Mouse (Mus musculus) CH12F3 (cell line): Measurements from ENCODE around the gene Gm8113.
"Not testable (repeated sequence)": the region's sequence is repeated elsewhere in the genome, so short reads cannot be mapped to it uniquely, and the experiment has no call there.

ENCODE experiments used
- in situ Hi-C: fragments of 300-500 bp; cut with MboI; formaldehyde crosslinking; loops from 2 replicates; pipeline ENCODE4 v1.14.3; 2020; ENCODE audit warnings: low sequenced_read_pairs

The Gm8113 gene

GRCm38 (mm10) chr14:43924688-43925403, at the start of gene Gm8113:
Gene Gm8113 (plus strand): TSS chr14:43925390.
- in situ Hi-C loops: not testable (repeated sequence)

- in situ Hi-C loops: not testable (repeated sequence)
These were observed 49.8 kb upstream of the Gm8113 start, which contains the start of gene Ear1 for GRCm38 (mm10) chr14:43875417-43875816. Gene Ear1 (minus strand): TSS chr14:43875517.

GRCm38 (mm10) chr14:43877789-43878188, 47.4 kb upstream of the Gm8113 start:
- in situ Hi-C loops: not testable (repeated sequence)

- in situ Hi-C loops: not testable (repeated sequence)
These were observed 45.1 kb upstream of the Gm8113 start for GRCm38 (mm10) chr14:43879966-43880545.

GRCm38 (mm10) chr14:43886235-43886634, 39.0 kb upstream of the Gm8113 start:
- in situ Hi-C loops: not testable (repeated sequence)

- in situ Hi-C loops: not testable (repeated sequence)
These were observed 33.9 kb upstream of the Gm8113 start for GRCm38 (mm10) chr14:43891288-43891687.

- in situ Hi-C loops: not testable (repeated sequence)
These were observed 29.8 kb upstream of the Gm8113 start for GRCm38 (mm10) chr14:43895357-43895756.

GRCm38 (mm10) chr14:43898577-43898976, 26.6 kb upstream of the Gm8113 start:
- in situ Hi-C loops: not testable (repeated sequence)

- in situ Hi-C loops: not testable (repeated sequence)
These were observed 7.0 kb upstream of the Gm8113 start for GRCm38 (mm10) chr14:43918214-43918613.

GRCm38 (mm10) chr14:43923459-43923858, 1.7 kb upstream of the Gm8113 start, which contains the start of gene Ear10:
Gene Ear10 (minus strand): TSS chr14:43923559.
- in situ Hi-C loops: not testable (repeated sequence)

- in situ Hi-C loops: not testable (repeated sequence)
These were observed 287 bp downstream of the Gm8113 start for GRCm38 (mm10) chr14:43925404-43925950.

- in situ Hi-C loops: not testable (repeated sequence)
These were observed 7.8 kb downstream of the Gm8113 start for GRCm38 (mm10) chr14:43932991-43933390.

GRCm38 (mm10) chr14:43933399-43933798, 8.2 kb downstream of the Gm8113 start:
- in situ Hi-C loops: not testable (repeated sequence)

- in situ Hi-C loops: not testable (repeated sequence)
These were observed 28.2 kb downstream of the Gm8113 start for GRCm38 (mm10) chr14:43953382-43953781.

- in situ Hi-C loops: not testable (repeated sequence)
These were observed 29.9 kb downstream of the Gm8113 start for GRCm38 (mm10) chr14:43955074-43955473.

- in situ Hi-C loops: not testable (repeated sequence)
These were observed 31.6 kb downstream of the Gm8113 start, which contains the start of gene Ang5 for GRCm38 (mm10) chr14:43956769-43957168. Gene Ang5 (plus strand): TSS chr14:43957069.
